22 mouse cellular contexts compared by ENCODE assay signal in the genomic region with DNA sequence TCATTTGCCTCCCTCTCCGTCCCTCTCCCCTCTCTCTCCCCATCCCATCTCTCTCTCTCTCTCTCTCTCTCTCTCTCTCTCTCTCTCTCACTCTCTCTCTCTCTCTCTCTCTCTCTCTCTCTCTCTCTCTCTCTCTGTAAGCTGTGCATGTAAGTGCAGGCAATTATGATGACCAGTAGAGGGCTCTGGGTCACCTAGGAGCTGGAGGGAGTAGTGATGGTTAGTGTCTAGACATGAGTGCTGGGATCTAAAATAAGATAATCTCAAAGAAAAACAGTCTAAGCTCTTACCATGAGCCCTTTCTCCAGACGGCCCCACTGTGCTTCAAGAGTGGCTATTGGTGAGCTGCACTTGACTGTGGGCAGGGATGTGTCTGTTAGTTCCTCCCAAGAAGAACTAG. TPM values are rescaled to one million over a fixed set of nuclear protein-coding genes. Genes with fewer than 3 reads are reported as not detected.
DNase-seq lines count a peak whose midpoint lies in the region; ATAC-seq and TF ChIP-seq lines count a peak whose summit lies in the region.
"Had no signal": no experiment of that assay in that cellular context is flagged by ENCODE, and none has a peak within 500 bp of the region (broad histone marks: within the 10 kb centered on the region; RNA-seq: fewer than 3 reads in every experiment).

No protein-coding gene starts in this region.

- H3K79me2 ChIP-seq in CH12.LX (replicated peaks; ENCODE audit: control insufficient read depth, extremely low read depth, insufficient read depth, poor library complexity, severe bottlenecking), result no peaks in the 10 kb centered on the region

- no peaks in the 10 kb centered on the region for H3K27me3 ChIP-seq in kidney, postnatal 0 days (ENCODE audit: insufficient read depth, low read length)
- no peaks in the 10 kb centered on the region for H3K27me3 ChIP-seq in kidney, embryonic 15.5 days
- H3K27me3 ChIP-seq in CH12.LX (replicated peaks), result no peaks in the 10 kb centered on the region
- H3K27me3 ChIP-seq in hindbrain, embryonic 16.5 days (replicated peaks; ENCODE audit: control insufficient read depth, insufficient read depth, low read length), result no peaks in the 10 kb centered on the region
- H3K27me3 ChIP-seq: heart, embryonic 15.5 days; hindbrain, embryonic 13.5 days; Patski had no signal

- no peak overlapping the region for H3K9ac ChIP-seq in kidney, postnatal 0 days (ENCODE audit: low read depth, low read length)
- no peak overlapping the region for H3K9ac ChIP-seq in kidney, embryonic 15.5 days
- no peak overlapping the region for H3K9ac ChIP-seq in CH12.LX (ENCODE audit: insufficient read depth, low read depth)
- no peak overlapping the region for H3K9ac ChIP-seq in hindbrain, embryonic 16.5 days (ENCODE audit: low read depth, low read length)
- H3K9ac ChIP-seq: heart, embryonic 15.5 days; hindbrain, embryonic 13.5 days had no signal

- ATAC-seq in kidney, postnatal 0 days (replicated peaks; ENCODE audit: low FRiP score, low read depth), result no peak
- ATAC-seq in kidney, embryonic 15.5 days (replicated peaks; ENCODE audit: low FRiP score), result no peak
- ATAC-seq in hindbrain, embryonic 16.5 days, result no peak
- ATAC-seq: forebrain, embryonic 14.5 days; Patski had no signal

- no peaks in the 10 kb centered on the region for H3K9me3 ChIP-seq in kidney, postnatal 0 days (replicated peaks; ENCODE audit: low read length)
- no peaks in the 10 kb centered on the region for H3K9me3 ChIP-seq in kidney, embryonic 15.5 days (replicated peaks)
- H3K9me3 ChIP-seq in CH12.LX (replicated peaks; ENCODE audit: low read length), result no peaks in the 10 kb centered on the region
- no peaks in the 10 kb centered on the region for H3K9me3 ChIP-seq in hindbrain, embryonic 16.5 days (ENCODE audit: control insufficient read depth, low read length)
- H3K9me3 ChIP-seq: embryonic facial prominence, embryonic 10.5 days; heart, embryonic 15.5 days; hindbrain, embryonic 13.5 days had no signal

- DNase-seq in kidney, postnatal 0 days (ENCODE audit: low spot score), result no peak
- DNase-seq in 416B (ENCODE audit: low read depth) (peak; percentile 39), CH12.LX (ENCODE audit: extremely low read depth) (no peak), R1 (ENCODE audit: low read depth, low spot score) (peak; percentile 59)
- DNase-seq in right cerebral cortex, postnatal 14 days, result no peak
- no peak for DNase-seq in B cell, adult 2 months
- DNase-seq: adrenal gland, adult 8-10 months; adrenal gland, postnatal 36 days; cerebellum, adult 2 months; cerebellum, postnatal 10 days; gastrocnemius, postnatal 36 days; heart, adult 18-20 months; heart, postnatal 14 days; kidney, adult 11 months had no signal

- peaks cover 18% of the 10 kb centered on the region for H3K36me3 ChIP-seq in kidney, postnatal 0 days (ENCODE audit: insufficient read depth, low read length)
- peaks cover 25% of the 10 kb centered on the region for H3K36me3 ChIP-seq in kidney, embryonic 15.5 days
- H3K36me3 ChIP-seq in CH12.LX (replicated peaks in 1 of 2; ENCODE audit: control insufficient read depth in 1 of 2, insufficient read depth in 1 of 2, low read length in 1 of 2), result peaks cover 25 to 31% of the 10 kb centered on the region in 2 experiments
- H3K36me3 ChIP-seq in hindbrain, embryonic 16.5 days (ENCODE audit: control insufficient read depth, insufficient read depth, low read length), result no peaks in the 10 kb centered on the region; the same call in 1 of the 2 replicates

- TF ChIP-seq RAD21 in CH12.LX (IDR thresholded peaks at IDR 0.05; ENCODE audit: low read depth, low read length), result no peak

- H3K27ac ChIP-seq in kidney, postnatal 0 days, result no peak overlapping the region
- no peak overlapping the region for H3K27ac ChIP-seq in kidney, embryonic 15.5 days
- no peak overlapping the region for H3K27ac ChIP-seq in CH12.LX (ENCODE audit: insufficient read depth, low read depth)
- H3K27ac ChIP-seq in hindbrain, embryonic 16.5 days (ENCODE audit: low read depth, low read length), result no peak overlapping the region
- H3K27ac ChIP-seq: embryonic facial prominence, embryonic 10.5 days; heart, embryonic 15.5 days; hindbrain, embryonic 13.5 days had no signal

- 0 out of 2 replicates have a peak, but pooled peaks have one; percentile 19 for TF ChIP-seq CTCF in kidney, postnatal 0 days (IDR thresholded peaks at IDR 0.05; ENCODE audit: low read depth)
- TF ChIP-seq CTCF in CH12.LX (conservative IDR thresholded peaks at IDR 0.05 in 1 of 2, IDR thresholded peaks at IDR 0.05 in 1 of 2; ENCODE audit: low read depth in 2 of 2, low read length in 2 of 2), result peak in 1 of 2 experiments; percentile 16; a peak in 1 of 4 replicates

- no peak overlapping the region for H3K4me3 ChIP-seq in kidney, postnatal 0 days (replicated peaks; ENCODE audit: low read depth, low read length)
- H3K4me3 ChIP-seq in kidney, embryonic 15.5 days (replicated peaks), result no peak overlapping the region
- H3K4me3 ChIP-seq in CH12.LX (replicated peaks in 1 of 3; ENCODE audit: low read depth in 2 of 3, low read length in 2 of 3, poor library complexity in 1 of 3), result no peak overlapping the region
- no peak overlapping the region for H3K4me3 ChIP-seq in hindbrain, embryonic 16.5 days (ENCODE audit: low read length)
- H3K4me3 ChIP-seq: embryonic facial prominence, embryonic 10.5 days; heart, embryonic 15.5 days; hindbrain, embryonic 13.5 days had no signal

- dilution Hi-C loops in CH12.LX (cut with MboI; ENCODE audit: extremely low pct_ligation_motif_present, extremely low pct_unique_long_range_greater_than_20kb, low sequenced_read_pairs), result no loop called here

- H3K4me1 ChIP-seq in kidney, postnatal 0 days (replicated peaks; ENCODE audit: insufficient read depth, low read length), result no peaks in the 10 kb centered on the region
- H3K4me1 ChIP-seq in kidney, embryonic 15.5 days, result no peaks in the 10 kb centered on the region
- H3K4me1 ChIP-seq in CH12.LX (ENCODE audit: control insufficient read depth in 1 of 2, insufficient read depth in 2 of 2), result no peaks in the 10 kb centered on the region
- H3K4me1 ChIP-seq in hindbrain, embryonic 16.5 days (ENCODE audit: control insufficient read depth, insufficient read depth, low read depth, low read length), result no peaks in the 10 kb centered on the region
- H3K4me1 ChIP-seq: embryonic facial prominence, embryonic 10.5 days; heart, embryonic 15.5 days; hindbrain, embryonic 13.5 days had no signal

- in situ Hi-C loops in CH12.LX (cut with MboI; ENCODE audit: low pct_ligation_motif_present, low pct_unique_long_range_greater_than_20kb, low sequenced_read_pairs), result loop anchor here (10.0 kb wide), 1 partner anchor 60 kb away; no protein-coding TSS in a partner anchor

- no peak overlapping the region for H3K4me2 ChIP-seq in kidney, postnatal 0 days (ENCODE audit: low read length)
- H3K4me2 ChIP-seq in kidney, embryonic 15.5 days, result no peak overlapping the region
- H3K4me2 ChIP-seq in CH12.LX (ENCODE audit: insufficient read depth, low read depth, poor library complexity, severe bottlenecking), result no peak overlapping the region
- no peak overlapping the region for H3K4me2 ChIP-seq in hindbrain, embryonic 16.5 days (ENCODE audit: low read length)
- H3K4me2 ChIP-seq: heart, embryonic 11.5 days; heart, embryonic 15.5 days; hindbrain, embryonic 13.5 days had no signal

- TF ChIP-seq EP300 in CH12.LX (IDR thresholded peaks at IDR 0.05; ENCODE audit: low read length), result no peak

- TF ChIP-seq POLR2A in CH12.LX (IDR thresholded peaks at IDR 0.05; ENCODE audit: low read depth, low read length), result no peak

- WGBS in kidney, postnatal 0 days, result 72% methylated on average over 2 of the region's 2 CpGs
- 80% methylated on average over 1 of the region's 2 CpGs for WGBS in kidney, embryonic 15.5 days
- WGBS in hindbrain, embryonic 16.5 days, result 68% methylated on average over 2 of the region's 2 CpGs

TF ChIP-seq in CH12.LX, 34 proteins besides CTCF, POLR2A, EP300 and RAD21:
- peak; percentile 2; the same call in 1 of the 2 replicates for TF ChIP-seq SMC3 (IDR thresholded peaks at IDR 0.05; ENCODE audit: low read depth, low read length)
- TF ChIP-seq NRF1 (IDR thresholded peaks at IDR 0.05; ENCODE audit: low read depth, low read length), result no peak
TF ChIP-seq in CH12.LX: peak in this region for 1.

RNA-seq across cellular contexts. Expression of a gene that starts 31.6 kb away (rescaled TPM):
- polyA plus RNA-seq in kidney, postnatal 0 days (2015; fragmentation: Nextera tagmentation; extraction: Ambion mirVana), result 5.6 and 6.8 TPM in 2 replicates
- 23.0 and 26.1 TPM in 2 replicates for polyA plus RNA-seq in kidney, embryonic 15.5 days (2015; fragmentation: Nextera tagmentation; extraction: Ambion mirVana)
- 17.8 and 22.7 TPM in 2 replicates for total RNA-seq in CH12.LX (2012; rRNA removed)
- 11.8 and 12.7 TPM in 2 replicates for total RNA-seq in CH12.LX (2014; rRNA removed)
- 21.5 and 22.6 TPM in 2 replicates for polyA plus RNA-seq in CH12.LX (2012; ENCODE audit: insufficient read length, low read depth)
- polyA plus RNA-seq in hindbrain, embryonic 16.5 days (2015; fragmentation: Nextera tagmentation; extraction: Ambion mirVana), result 4.8 and 7.2 TPM in 2 replicates

RNA-seq across cellular contexts. Expression of a gene that starts 43.5 kb away (rescaled TPM):
- polyA plus RNA-seq in kidney, postnatal 0 days (2015; fragmentation: Nextera tagmentation; extraction: Ambion mirVana), result 41.6 and 43.7 TPM in 2 replicates
- 40.3 and 41.7 TPM in 2 replicates for polyA plus RNA-seq in kidney, embryonic 15.5 days (2015; fragmentation: Nextera tagmentation; extraction: Ambion mirVana)
- total RNA-seq in CH12.LX (2012; rRNA removed), result 18.3 and 20.3 TPM in 2 replicates
- total RNA-seq in CH12.LX (2014; rRNA removed), result 16.4 and 16.5 TPM in 2 replicates
- polyA plus RNA-seq in CH12.LX (2012; ENCODE audit: insufficient read length, low read depth), result 27.4 and 27.8 TPM in 2 replicates
- 46.5 and 49.2 TPM in 2 replicates for polyA plus RNA-seq in hindbrain, embryonic 16.5 days (2015; fragmentation: Nextera tagmentation; extraction: Ambion mirVana)

RNA-seq across cellular contexts. Expression of a gene that starts 53.5 kb away (rescaled TPM):
- 536 and 576 TPM in 2 replicates for polyA plus RNA-seq in kidney, postnatal 0 days (2015; fragmentation: Nextera tagmentation; extraction: Ambion mirVana)
- polyA plus RNA-seq in kidney, embryonic 15.5 days (2015; fragmentation: Nextera tagmentation; extraction: Ambion mirVana), result 364 and 390 TPM in 2 replicates
- total RNA-seq in CH12.LX (2012; rRNA removed) (108 and 122 TPM in 2 replicates), CH12.LX (2014; rRNA removed) (260 and 300 TPM in 2 replicates)
- polyA plus RNA-seq in CH12.LX (2012; ENCODE audit: insufficient read length, low read depth), result 200 and 201 TPM in 2 replicates
- 392 and 420 TPM in 2 replicates for polyA plus RNA-seq in hindbrain, embryonic 16.5 days (2015; fragmentation: Nextera tagmentation; extraction: Ambion mirVana)

Comparison
In these comparisons a context has a peak if more than half of its experiments do, and no peak if none do; other contexts are left out.
1. DNase-seq: peak in 416B (single experiment) and R1 (single experiment); none in kidney, postnatal 0 days (single experiment), CH12.LX (single experiment), right cerebral cortex, postnatal 14 days (single experiment) and B cell, adult 2 months (0 of 2).